Mouse (Mus musculus): ENCODE measurements around the gene Hist2h3b.
"Not testable (repeated sequence)": the region's sequence is repeated elsewhere in the genome, so short reads cannot be mapped to it uniquely, and the experiment has no call there.

The Hist2h3b gene

GRCm38 (mm10) chr3:96268051-96268775 is at the start of gene Hist2h3b:
Gene Hist2h3b (plus strand): TSS chr3:96268654.
- DNase-seq (ENCODE audit: low spot score) = peak; percentile 89

- DNase-seq (ENCODE audit: low spot score) = peak; percentile 46
These were observed 49.2 kb upstream of the Hist2h3b start for GRCm38 (mm10) chr3:96219191-96219641.

- DNase-seq (ENCODE audit: low spot score) = peak; percentile 90
These were observed 48.8 kb upstream of the Hist2h3b start, which contains the start of the genes Bola1 and Hist2h2ab for GRCm38 (mm10) chr3:96219661-96220130. Gene Bola1 (minus strand): TSS chr3:96219709. Gene Hist2h2ab (plus strand): TSS chr3:96219865.

GRCm38 (mm10) chr3:96220131-96220764 is 48.2 kb upstream of the Hist2h3b start:
- not testable (repeated sequence) for DNase-seq (ENCODE audit: low spot score)

GRCm38 (mm10) chr3:96220765-96221639 is 47.5 kb upstream of the Hist2h3b start, which contains the start of the genes Hist2h2ac and Hist2h2be:
Gene Hist2h2ac (minus strand): TSS chr3:96220880.
Gene Hist2h2be (plus strand): TSS chr3:96221119.
- peak; percentile 96 for DNase-seq (ENCODE audit: low spot score)

- no peak for DNase-seq (ENCODE audit: low spot score)
These were observed 46.8 kb upstream of the Hist2h3b start for GRCm38 (mm10) chr3:96221640-96222038.

- no peak for DNase-seq (ENCODE audit: low spot score)
These were observed 45.7 kb upstream of the Hist2h3b start for GRCm38 (mm10) chr3:96222774-96223173.

- DNase-seq (ENCODE audit: low spot score) = no peak
These were observed 43.0 kb upstream of the Hist2h3b start for GRCm38 (mm10) chr3:96225421-96225820.

- DNase-seq (ENCODE audit: low spot score) = no peak
These were observed 41.5 kb upstream of the Hist2h3b start for GRCm38 (mm10) chr3:96226695-96227648.

- DNase-seq (ENCODE audit: low spot score) = no peak
These were observed 39.6 kb upstream of the Hist2h3b start for GRCm38 (mm10) chr3:96228828-96229227.

GRCm38 (mm10) chr3:96230404-96230803 is 38.0 kb upstream of the Hist2h3b start:
- DNase-seq (ENCODE audit: low spot score) = no peak

- no peak for DNase-seq (ENCODE audit: low spot score)
These were observed 37.3 kb upstream of the Hist2h3b start for GRCm38 (mm10) chr3:96230910-96231757.

GRCm38 (mm10) chr3:96231758-96232120 is 36.7 kb upstream of the Hist2h3b start:
- peak; percentile 76 for DNase-seq (ENCODE audit: low spot score)

GRCm38 (mm10) chr3:96234914-96235313 is 33.5 kb upstream of the Hist2h3b start:
- DNase-seq (ENCODE audit: low spot score) = no peak

- DNase-seq (ENCODE audit: low spot score) = no peak
These were observed 32.6 kb upstream of the Hist2h3b start for GRCm38 (mm10) chr3:96235836-96236235.

GRCm38 (mm10) chr3:96236834-96237334 is 31.6 kb upstream of the Hist2h3b start:
- DNase-seq (ENCODE audit: low spot score) = no peak

- DNase-seq (ENCODE audit: low spot score) = no peak
These were observed 31.0 kb upstream of the Hist2h3b start for GRCm38 (mm10) chr3:96237335-96237903.

GRCm38 (mm10) chr3:96237904-96238511 is 30.4 kb upstream of the Hist2h3b start:
- no peak for DNase-seq (ENCODE audit: low spot score)
